Mouse (Mus musculus) erythroblast, embryonic 14.5 days (primary cell): ENCODE measurements around the gene Hnrnpd.

Source experiments
- GATA1 ChIP-seq: IDR thresholded peaks from 2 replicates; pipeline ENCODE4 v1.6.1; 2012; ENCODE audit warnings: low read length, inconsistent platforms, mixed read lengths
- TAL1 ChIP-seq: IDR thresholded peaks from 3 replicates; pipeline ENCODE4 v1.6.1; 2012; ENCODE audit warnings: low read length, inconsistent platforms, mixed read lengths

- TF ChIP-seq GATA1 (no peak), TAL1 (no peak)
These were observed 39.3 kb downstream of the Hnrnpd start for GRCm38 (mm10) chr5:99939440-99939839.
